21 mouse cellular contexts compared by ENCODE assay signal in the genomic region with DNA sequence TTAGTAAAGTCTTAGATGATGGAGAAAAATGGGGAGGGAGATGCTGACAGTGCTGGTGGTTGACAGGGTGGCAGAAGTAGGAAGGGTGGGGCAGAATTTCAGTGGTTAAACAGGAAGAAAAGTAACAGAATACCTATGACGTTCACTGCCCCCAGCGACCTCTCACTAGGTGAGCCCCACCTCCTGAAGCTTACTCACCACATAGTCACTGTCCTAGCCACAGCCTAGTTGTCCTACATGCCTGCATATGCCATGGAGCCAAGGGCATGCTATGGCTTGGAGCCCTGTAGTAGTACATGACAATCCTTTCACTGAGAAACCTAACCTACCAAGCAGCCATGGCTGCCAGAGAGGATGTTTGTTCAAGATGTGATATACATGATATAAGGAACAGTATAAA.
DNase-seq lines count a peak whose midpoint lies in the region; ATAC-seq and TF ChIP-seq lines count a peak whose summit lies in the region.
"Had no signal": no experiment of that assay in that cellular context is flagged by ENCODE, and none has a peak within 500 bp of the region (broad histone marks: within the 10 kb centered on the region; RNA-seq: fewer than 3 reads in every experiment).

No protein-coding gene starts in this region.

- no peaks in the 10 kb centered on the region for H3K36me3 ChIP-seq in stomach, postnatal 0 days (ENCODE audit: control insufficient read depth, insufficient read depth, low read length)
- no peaks in the 10 kb centered on the region for H3K36me3 ChIP-seq in midbrain, embryonic 14.5 days (ENCODE audit: control insufficient read depth, insufficient read depth, low read length)
- H3K36me3 ChIP-seq: embryonic facial prominence, embryonic 10.5 days; embryonic facial prominence, embryonic 12.5 days; forebrain, embryonic 15.5 days; G1E had no signal

- DNase-seq in heart, adult 11 months: peak; percentile 52
- DNase-seq in heart, adult 8-10 months (ENCODE audit: low spot score): no peak
- DNase-seq in stomach, postnatal 0 days (ENCODE audit: low spot score): no peak
- no peak for DNase-seq in retina, embryonic 14.5 days (ENCODE audit: low spot score)
- DNase-seq in adrenal gland, adult 18-20 months (ENCODE audit: low spot score in 2 of 2): no peak
- no peak for DNase-seq in midbrain, embryonic 14.5 days
- DNase-seq: adrenal gland, adult 8-10 months; adrenal gland, postnatal 14 days; adrenal gland, postnatal 36 days; cerebellum, adult 11-12 months; cerebellum, adult 2 months; cerebellum, adult 9-10 months; forebrain, postnatal 0 days had no signal

- H3K4me2 ChIP-seq in stomach, postnatal 0 days (replicated peaks; ENCODE audit: low read depth): no peak overlapping the region
- H3K4me2 ChIP-seq in midbrain, embryonic 14.5 days (ENCODE audit: low read length): no peak overlapping the region
- H3K4me2 ChIP-seq: embryonic facial prominence, embryonic 12.5 days; forebrain, embryonic 13.5 days; forebrain, embryonic 15.5 days had no signal

- TF ChIP-seq EP300 in stomach, postnatal 0 days (optimal IDR thresholded peaks at IDR 0.05): no peak

- peak; percentile 49 for ATAC-seq in activated CD4-positive, CD25-positive, alpha-beta regulatory T cell, adult 4 months
- ATAC-seq in megakaryocyte, adult 5-6 weeks (ENCODE audit: poor library complexity, severe bottlenecking): peak; percentile 47
- 0 out of 2 replicates have a peak, but pooled peaks have one; percentile 57 for ATAC-seq in stomach, postnatal 0 days (ENCODE audit: low FRiP score, low TSS enrichment)
- ATAC-seq in midbrain, embryonic 14.5 days (ENCODE audit: low FRiP score, low TSS enrichment): no peak
- ATAC-seq: forebrain, embryonic 13.5 days; forebrain, embryonic 15.5 days; forebrain, postnatal 0 days; Patski had no signal

- H3K4me1 ChIP-seq in stomach, postnatal 0 days (replicated peaks; ENCODE audit: control insufficient read depth, insufficient read depth): no peaks in the 10 kb centered on the region
- no peaks in the 10 kb centered on the region for H3K4me1 ChIP-seq in midbrain, embryonic 14.5 days (ENCODE audit: control insufficient read depth, insufficient read depth, low read length)
- H3K4me1 ChIP-seq: embryonic facial prominence, embryonic 10.5 days; embryonic facial prominence, embryonic 12.5 days; forebrain, embryonic 13.5 days; forebrain, embryonic 15.5 days had no signal

- WGBS in stomach, postnatal 0 days: 77% methylated on average over 2 of the region's 2 CpGs
- 98% methylated on average over 2 of the region's 2 CpGs for WGBS in midbrain, embryonic 14.5 days

- no peak overlapping the region for H3K4me3 ChIP-seq in stomach, postnatal 0 days (ENCODE audit: low read depth, low read length)
- H3K4me3 ChIP-seq in midbrain, embryonic 14.5 days (replicated peaks; ENCODE audit: low read depth, low read length): no peak overlapping the region
- H3K4me3 ChIP-seq: embryonic facial prominence, embryonic 10.5 days; embryonic facial prominence, embryonic 12.5 days; forebrain, embryonic 13.5 days; forebrain, embryonic 15.5 days had no signal

- TF ChIP-seq CTCF in stomach, postnatal 0 days (IDR thresholded peaks at IDR 0.05; ENCODE audit: low read depth): no peak

- H3K9ac ChIP-seq in stomach, postnatal 0 days (ENCODE audit: low read length): no peak overlapping the region
- H3K9ac ChIP-seq in midbrain, embryonic 14.5 days (replicated peaks; ENCODE audit: low read length): no peak overlapping the region
- H3K9ac ChIP-seq: embryonic facial prominence, embryonic 12.5 days; forebrain, embryonic 13.5 days; forebrain, embryonic 15.5 days; forebrain, postnatal 0 days had no signal

- H3K27ac ChIP-seq in stomach, postnatal 0 days (replicated peaks): no peak overlapping the region
- no peak overlapping the region for H3K27ac ChIP-seq in midbrain, embryonic 14.5 days (replicated peaks; ENCODE audit: low read depth, low read length)
- H3K27ac ChIP-seq: embryonic facial prominence, embryonic 10.5 days; embryonic facial prominence, embryonic 12.5 days; forebrain, embryonic 13.5 days; forebrain, embryonic 15.5 days had no signal

- H3K27me3 ChIP-seq in stomach, postnatal 0 days (ENCODE audit: control insufficient read depth, insufficient read depth, low read length): no peaks in the 10 kb centered on the region
- H3K27me3 ChIP-seq in midbrain, embryonic 14.5 days (ENCODE audit: control insufficient read depth, insufficient read depth, low read length): no peaks in the 10 kb centered on the region
- H3K27me3 ChIP-seq: embryonic facial prominence, embryonic 12.5 days; forebrain, embryonic 13.5 days; forebrain, embryonic 15.5 days; Patski had no signal

- no peaks in the 10 kb centered on the region for H3K9me3 ChIP-seq in stomach, postnatal 0 days (ENCODE audit: control insufficient read depth, low read length)
- no peaks in the 10 kb centered on the region for H3K9me3 ChIP-seq in midbrain, embryonic 14.5 days (ENCODE audit: control insufficient read depth, low read length)
- H3K9me3 ChIP-seq: embryonic facial prominence, embryonic 12.5 days; forebrain, embryonic 15.5 days had no signal
